Mouse (Mus musculus) limb, embryonic 13.5 days (tissue): ENCODE measurements around the gene Ago1. TPM values are rescaled to one million over a fixed set of nuclear protein-coding genes. Genes with fewer than 3 reads are reported as not detected.

Source experiments
- ATAC-seq: fragments of 200-750 bp; cut with Nextera tagmentation; 2 replicates; pipeline ENCODE4 v1.8.0; 2017; ENCODE audit warnings: low read depth, moderate number of reproducible peaks, moderate TSS enrichment; ENCODE audit not compliant: low FRiP score
- H3K27ac ChIP-seq: fragments of 300-500 bp; sonication (generic); 2 replicates; pipeline ENCODE4 v1.5.1; 2015; ENCODE audit warnings: inconsistent platforms, mild to moderate bottlenecking, moderate library complexity
- H3K27me3 ChIP-seq: fragments of 300-500 bp; sonication (generic); 2 replicates; pipeline ENCODE4 v1.6.1; 2015; ENCODE audit warnings: mild to moderate bottlenecking, inconsistent platforms
- H3K36me3 ChIP-seq: fragments of 300-500 bp; sonication (generic); 2 replicates; pipeline ENCODE4 v1.6.1; 2015; ENCODE audit warnings: inconsistent platforms, mild to moderate bottlenecking, moderate library complexity
- H3K4me1 ChIP-seq: fragments of 300-500 bp; sonication (generic); 2 replicates; pipeline ENCODE4 v1.6.1; 2015; ENCODE audit warnings: inconsistent platforms
- H3K4me2 ChIP-seq: fragments of 300-500 bp; sonication (generic); replicated peaks from 2 replicates; pipeline ENCODE4 v1.6.1; 2015; ENCODE audit warnings: inconsistent platforms, mild to moderate bottlenecking, moderate library complexity
- H3K4me3 ChIP-seq: fragments of 300-500 bp; sonication (generic); 2 replicates; pipeline ENCODE4 v1.5.1; 2015; ENCODE audit warnings: moderate library complexity, mild to moderate bottlenecking, inconsistent platforms
- H3K9ac ChIP-seq: fragments of 300-500 bp; sonication (generic); 2 replicates; pipeline ENCODE4 v1.6.1; 2015; ENCODE audit warnings: mild to moderate bottlenecking, inconsistent platforms
- H3K9me3 ChIP-seq: fragments of 300-500 bp; sonication (generic); 2 replicates; pipeline ENCODE4 v1.6.1; 2016; ENCODE audit warnings: inconsistent platforms
- WGBS: fragments of 180-500 bp; shearing (Covaris S2); methylation state at CpG from one replicate; pipeline ENCODE4 v1.1.7; 2015; 5-methylcytosine and 5-hydroxymethylcytosine counted together
- polyA plus RNA-seq: library from polyadenylated mRNA; unstranded; fragments of >200 nt; fragmentation: Nextera tagmentation; extraction: Ambion mirVana; gene quantifications from 2 replicates; pipeline ENCODE4 v1.2.1, GENCODE M21; 2015

Ago1 gene
- 4.9 and 5.5 TPM in 2 replicates for polyA plus RNA-seq

DNA sequence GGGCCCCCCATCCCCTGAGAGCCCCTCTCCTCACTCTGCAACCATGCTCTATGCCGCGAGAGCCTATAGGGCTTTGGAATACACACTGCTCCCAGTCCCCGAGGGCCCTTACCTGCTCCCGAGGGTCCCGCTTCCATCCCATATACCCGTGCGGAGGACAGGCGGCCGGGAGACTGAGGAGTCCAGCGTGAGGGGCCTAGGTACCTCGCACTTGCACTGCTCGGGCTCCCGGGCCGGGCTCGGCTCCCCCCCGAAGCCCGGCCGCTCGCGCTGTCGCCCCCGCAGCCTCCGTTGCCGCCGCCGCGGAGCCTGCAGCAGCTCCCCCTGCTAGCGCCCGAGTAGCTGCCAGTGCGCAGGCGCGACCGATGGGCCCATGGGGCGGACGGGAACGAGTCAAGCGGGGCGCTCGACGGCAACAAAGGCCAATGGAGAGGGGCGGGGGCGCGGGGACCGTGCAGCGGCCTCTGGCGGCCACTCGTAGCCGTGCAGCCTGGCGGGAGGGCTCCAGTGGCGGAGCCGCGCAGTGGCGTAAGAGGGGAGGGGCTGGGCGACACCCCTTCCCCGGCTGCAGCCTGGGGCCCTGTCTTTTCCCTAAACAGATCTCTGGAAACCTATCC, at the start of gene Ago1:
TSS of gene Ago1 (minus strand) at position 299 of the 617 bp plus-strand sequence.
- WGBS = under 1% methylated on average over 53 of the region's 55 CpGs
- H3K4me2 ChIP-seq = peak within 1 kb of the TSS; percentile 78
- H3K36me3 ChIP-seq = no peaks in the 10 kb centered on the region
- H3K4me3 ChIP-seq = peak within 1 kb of the TSS; percentile 90
- peak; percentile 87 for ATAC-seq
- peak within 1 kb of the TSS; percentile 69; the same call in 1 of the 2 replicates for H3K27ac ChIP-seq
- H3K4me1 ChIP-seq = peaks cover 30% of the 10 kb centered on the region
- no peaks in the 10 kb centered on the region for H3K9me3 ChIP-seq
- H3K27me3 ChIP-seq = no peaks in the 10 kb centered on the region
- peak within 1 kb of the TSS; percentile 89 for H3K9ac ChIP-seq

DNA sequence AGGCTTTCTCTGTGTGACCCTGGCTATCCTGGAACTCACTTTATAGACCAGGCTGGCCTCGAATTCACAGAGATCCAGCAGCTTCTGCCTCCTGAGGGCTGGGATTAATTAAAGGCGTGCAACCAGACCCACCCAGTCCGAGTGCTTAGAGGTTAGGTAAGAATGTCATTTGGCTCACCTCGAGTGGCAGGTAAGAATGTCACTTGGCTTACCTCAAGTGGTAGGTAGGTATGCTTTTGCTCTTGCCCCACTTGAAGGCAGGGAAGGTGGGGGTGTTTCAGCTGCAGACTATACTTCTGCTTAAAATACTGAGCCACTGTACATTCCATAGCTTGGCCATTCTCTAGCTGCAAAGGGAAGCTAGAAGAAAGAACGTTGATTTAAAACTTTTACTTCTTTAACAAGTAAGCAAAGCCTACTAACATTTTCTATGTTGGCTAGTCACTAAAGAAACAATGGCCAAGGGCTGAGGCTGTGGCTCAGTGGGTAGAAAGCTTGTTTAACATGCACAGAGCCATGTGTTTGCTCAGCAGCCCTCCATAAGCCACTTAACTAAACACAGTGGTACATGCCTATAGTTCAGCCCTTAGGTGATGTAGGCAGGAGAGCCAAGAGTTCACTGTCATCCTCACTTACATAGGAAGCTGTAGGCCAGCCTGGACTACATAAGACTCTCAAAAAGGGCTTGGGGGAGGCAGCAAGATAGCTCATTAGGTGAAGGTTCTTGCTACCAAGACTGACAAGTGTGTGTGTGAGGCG, 44.1 kb upstream of the Ago1 start:
- 72% methylated on average over 6 of the region's 6 CpGs for WGBS
- Histone ChIP-seq H3K4me3 (no peak overlapping the region), H3K36me3 (peaks cover 35% of the 10 kb centered on the region), H3K9me3 (no peaks in the 10 kb centered on the region), H3K27me3 (no peaks in the 10 kb centered on the region), H3K9ac (no peak overlapping the region), H3K4me2 (no peak overlapping the region), H3K27ac (no peak overlapping the region), H3K4me1 (no peaks in the 10 kb centered on the region)
- no peak for ATAC-seq

DNA sequence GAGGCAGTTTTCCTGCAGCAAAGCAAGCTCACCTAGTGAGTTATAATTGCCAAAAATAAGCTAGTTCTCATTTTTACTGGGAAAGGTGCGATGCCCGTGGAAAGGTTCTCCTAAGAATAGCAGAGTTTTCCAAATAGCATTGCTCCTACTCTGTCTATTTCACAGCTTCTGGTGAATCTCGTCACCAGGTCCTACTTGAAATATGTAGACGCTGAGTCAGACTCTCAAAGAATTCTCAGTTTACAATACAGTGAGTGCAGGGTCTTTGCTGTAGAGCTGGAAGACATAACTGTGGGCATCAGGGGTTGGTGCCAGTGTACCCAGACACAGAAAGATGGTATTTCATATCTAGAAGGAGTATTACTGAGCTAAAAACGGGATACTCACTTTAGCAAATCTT, 42.6 kb upstream of the Ago1 start:
- Histone ChIP-seq H3K4me2 (no peak overlapping the region), H3K27ac (no peak overlapping the region), H3K9ac (no peak overlapping the region), H3K36me3 (peaks cover 32% of the 10 kb centered on the region), H3K4me3 (no peak overlapping the region), H3K27me3 (no peaks in the 10 kb centered on the region), H3K4me1 (no peaks in the 10 kb centered on the region), H3K9me3 (no peaks in the 10 kb centered on the region)
- WGBS = 84% methylated on average over 5 of the region's 5 CpGs
- ATAC-seq = no peak

DNA sequence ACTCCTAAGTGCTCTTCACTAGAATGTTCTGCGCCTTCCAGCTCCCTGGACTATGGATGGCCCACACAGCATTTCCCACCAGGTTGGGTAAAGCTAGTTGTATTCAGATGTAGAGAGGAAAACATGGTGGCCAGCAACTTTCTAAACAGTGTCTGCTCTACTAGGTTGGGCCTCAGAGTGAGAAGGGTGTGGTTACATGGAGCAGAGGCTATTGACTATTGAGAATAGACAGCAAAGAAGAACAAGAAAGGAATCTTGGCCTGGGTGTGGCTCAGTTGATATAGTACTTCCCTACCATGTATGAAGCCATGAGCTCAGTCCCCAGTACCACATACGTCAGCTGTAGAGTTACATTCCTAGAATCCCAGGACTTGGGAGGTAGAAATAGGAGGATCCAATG, 40.7 kb upstream of the Ago1 start:
- Histone ChIP-seq H3K4me3 (no peak overlapping the region), H3K4me2 (no peak overlapping the region), H3K9me3 (no peaks in the 10 kb centered on the region), H3K36me3 (peaks cover 29% of the 10 kb centered on the region), H3K27ac (no peak overlapping the region), H3K27me3 (no peaks in the 10 kb centered on the region), H3K4me1 (no peaks in the 10 kb centered on the region), H3K9ac (no peak overlapping the region)
- 89% methylated on average over 2 of the region's 2 CpGs for WGBS
- no peak for ATAC-seq

DNA sequence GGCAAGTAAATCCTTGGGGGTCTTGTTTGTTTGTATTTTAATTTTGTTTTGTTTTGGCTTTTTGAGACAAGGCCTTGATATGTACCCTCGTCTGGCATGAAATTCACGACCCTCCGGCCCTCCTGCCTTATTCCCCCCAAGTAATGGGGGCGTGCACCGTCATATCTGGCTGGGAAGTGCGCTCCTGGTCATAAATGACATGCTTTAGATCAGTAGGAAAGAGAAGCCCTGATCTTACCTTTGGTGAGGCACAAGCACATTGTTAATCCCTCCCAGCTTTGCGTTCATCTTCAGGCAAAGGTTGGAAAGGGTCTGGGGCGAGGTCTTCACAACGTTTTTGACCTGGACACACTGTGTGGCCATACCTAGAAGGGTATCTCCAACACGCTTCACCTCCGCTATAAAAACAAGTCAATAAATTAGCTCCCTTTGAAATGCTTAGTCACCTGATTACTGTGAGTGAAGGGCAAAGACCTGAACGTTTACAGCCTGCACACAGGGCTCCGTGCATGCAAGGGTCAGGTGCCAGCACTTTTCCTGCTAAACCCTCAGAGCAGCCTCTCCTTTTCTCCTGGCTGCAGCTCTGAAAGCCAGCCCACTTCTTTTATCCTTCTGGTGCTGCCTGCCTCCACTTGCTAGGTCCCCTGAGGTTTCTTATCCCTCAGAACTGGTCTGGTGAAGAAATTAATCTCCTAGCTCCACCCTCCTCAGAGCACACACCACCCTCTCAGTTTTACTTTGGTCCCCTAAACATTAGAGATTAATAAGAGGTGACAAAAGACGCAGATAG, 39.9 kb upstream of the Ago1 start:
- H3K4me1 ChIP-seq = no peaks in the 10 kb centered on the region
- H3K9ac ChIP-seq = no peak overlapping the region
- peaks cover 29% of the 10 kb centered on the region for H3K36me3 ChIP-seq
- no peak for ATAC-seq
- no peak overlapping the region for H3K4me2 ChIP-seq
- no peaks in the 10 kb centered on the region for H3K27me3 ChIP-seq
- H3K27ac ChIP-seq = no peak overlapping the region
- 60% methylated on average over 14 of the region's 14 CpGs for WGBS
- H3K9me3 ChIP-seq = no peaks in the 10 kb centered on the region
- no peak overlapping the region for H3K4me3 ChIP-seq

DNA sequence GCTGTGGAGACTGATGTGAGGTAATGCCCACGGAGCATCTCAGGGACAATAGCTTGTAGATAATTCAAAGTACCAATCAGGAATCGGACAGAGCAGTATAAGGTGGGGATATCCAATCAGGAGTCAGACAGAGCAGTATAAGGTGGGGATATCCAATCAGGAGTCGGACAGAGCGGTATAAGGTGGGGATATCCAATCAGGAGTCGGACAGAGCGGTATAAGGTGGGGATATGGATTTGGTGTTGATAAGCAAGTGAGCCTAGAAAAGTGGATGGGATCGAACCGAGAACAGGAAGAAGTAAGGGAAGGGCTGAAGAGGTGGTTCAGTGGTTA, 34.6 kb upstream of the Ago1 start:
- no peaks in the 10 kb centered on the region for H3K4me1 ChIP-seq
- WGBS = 65% methylated on average over 8 of the region's 8 CpGs
- no peaks in the 10 kb centered on the region for H3K9me3 ChIP-seq
- no peak overlapping the region for H3K9ac ChIP-seq
- ATAC-seq = no peak
- H3K27me3 ChIP-seq = no peaks in the 10 kb centered on the region
- H3K4me3 ChIP-seq = no peak overlapping the region
- no peak overlapping the region for H3K27ac ChIP-seq
- peaks cover 7% of the 10 kb centered on the region; the same call in 1 of the 2 replicates for H3K36me3 ChIP-seq
- no peak overlapping the region for H3K4me2 ChIP-seq

DNA sequence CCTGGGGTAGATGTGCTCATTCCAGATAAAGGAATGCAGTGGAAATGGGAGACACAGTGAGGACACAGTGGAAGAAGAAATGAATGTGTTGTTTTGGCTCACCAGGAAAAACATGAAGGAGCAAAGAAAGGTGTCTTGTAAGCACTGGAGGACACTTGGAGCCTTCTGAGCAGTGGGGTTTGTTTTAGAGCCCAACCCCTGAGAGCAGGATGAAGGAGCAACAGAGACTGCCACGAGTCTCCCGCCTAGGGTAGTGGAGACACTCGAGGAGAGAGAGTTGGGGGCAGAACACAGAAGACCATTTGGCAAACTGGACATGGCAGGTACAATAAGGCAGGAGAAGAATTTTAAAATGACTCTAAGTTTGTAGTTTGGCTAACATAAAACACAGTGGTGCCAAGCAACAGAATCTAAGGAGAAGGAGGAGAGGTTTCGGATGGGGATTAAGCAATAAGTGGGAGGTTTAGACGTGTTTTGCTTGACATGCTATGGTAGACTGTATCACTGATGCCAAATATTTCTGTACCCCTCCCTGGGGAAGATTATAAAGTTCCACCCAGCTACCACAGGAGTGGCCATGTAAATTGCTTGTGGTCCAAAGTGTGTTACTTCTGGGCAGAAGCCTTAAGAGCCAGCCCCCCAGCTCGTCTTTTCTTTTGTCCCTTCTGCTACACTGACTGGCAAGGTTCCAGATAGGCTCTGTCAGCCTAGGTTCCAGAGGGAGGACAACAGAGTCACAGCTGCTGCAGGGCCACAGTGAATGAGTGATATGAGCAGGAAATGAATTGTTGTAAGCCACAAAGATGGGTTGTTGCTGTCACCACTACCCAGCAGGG, 34.0 kb upstream of the Ago1 start:
- H3K4me1 ChIP-seq = no peaks in the 10 kb centered on the region
- no peak overlapping the region for H3K4me3 ChIP-seq
- H3K9me3 ChIP-seq = no peaks in the 10 kb centered on the region
- no peaks in the 10 kb centered on the region for H3K27me3 ChIP-seq
- no peak overlapping the region for H3K9ac ChIP-seq
- H3K36me3 ChIP-seq = peaks cover 7% of the 10 kb centered on the region; the same call in 1 of the 2 replicates
- no peak overlapping the region for H3K4me2 ChIP-seq
- ATAC-seq = no peak
- no peak overlapping the region for H3K27ac ChIP-seq
- 74% methylated on average over 6 of the region's 6 CpGs for WGBS

DNA sequence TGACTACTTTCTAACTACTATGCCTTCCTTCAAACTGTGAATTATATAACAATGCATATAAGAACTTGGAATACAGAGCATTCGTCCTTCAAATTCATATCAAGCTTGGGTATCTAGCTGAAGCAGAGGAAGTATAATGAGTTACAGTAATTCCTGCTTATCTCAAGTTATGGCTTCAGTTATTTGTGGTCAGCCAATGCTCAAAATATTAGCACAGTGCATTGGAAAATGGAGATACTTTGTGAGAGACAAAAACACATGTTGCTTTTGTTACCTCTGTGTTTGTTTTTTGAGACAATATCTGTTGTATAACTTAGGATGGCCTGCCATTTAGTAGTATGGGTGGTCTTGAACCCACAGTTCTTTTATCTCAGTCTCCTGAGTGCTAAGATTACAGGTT, 30.2 kb upstream of the Ago1 start:
- 83% methylated on average over 1 of the region's 1 CpGs for WGBS
- Histone ChIP-seq H3K27me3 (no peaks in the 10 kb centered on the region), H3K4me3 (no peak overlapping the region), H3K9me3 (no peaks in the 10 kb centered on the region), H3K27ac (no peak overlapping the region), H3K4me1 (no peaks in the 10 kb centered on the region), H3K9ac (no peak overlapping the region), H3K36me3 (peaks cover 5% of the 10 kb centered on the region; the same call in 1 of the 2 replicates), H3K4me2 (no peak overlapping the region)
- no peak for ATAC-seq

DNA sequence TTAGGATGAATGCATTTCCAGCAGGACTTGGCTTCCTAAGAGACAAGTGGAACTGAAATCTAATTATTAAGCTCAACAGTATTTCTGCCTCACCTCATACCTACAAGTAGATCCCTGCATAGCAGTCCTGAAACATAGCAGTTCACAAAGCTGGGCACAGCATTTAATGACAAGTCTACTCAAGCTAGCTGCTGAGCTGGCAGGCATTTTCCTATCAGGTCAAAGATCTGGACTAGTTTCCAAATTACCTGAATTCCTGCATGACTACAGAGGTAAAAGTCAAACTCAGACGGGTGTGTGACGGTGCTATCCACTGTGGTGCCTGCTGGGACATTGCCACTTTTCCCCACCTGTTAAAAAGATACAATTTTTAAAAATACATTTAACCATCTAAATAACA, 28.6 kb upstream of the Ago1 start:
- Histone ChIP-seq H3K9ac (no peak overlapping the region), H3K4me2 (no peak overlapping the region), H3K4me3 (no peak overlapping the region), H3K27ac (0 out of 2 replicates have a peak overlapping the region, but pooled peaks have one; percentile 39), H3K4me1 (no peaks in the 10 kb centered on the region), H3K36me3 (peaks cover 13% of the 10 kb centered on the region), H3K9me3 (no peaks in the 10 kb centered on the region), H3K27me3 (no peaks in the 10 kb centered on the region)
- ATAC-seq = no peak
- WGBS = 65% methylated on average over 2 of the region's 2 CpGs

DNA sequence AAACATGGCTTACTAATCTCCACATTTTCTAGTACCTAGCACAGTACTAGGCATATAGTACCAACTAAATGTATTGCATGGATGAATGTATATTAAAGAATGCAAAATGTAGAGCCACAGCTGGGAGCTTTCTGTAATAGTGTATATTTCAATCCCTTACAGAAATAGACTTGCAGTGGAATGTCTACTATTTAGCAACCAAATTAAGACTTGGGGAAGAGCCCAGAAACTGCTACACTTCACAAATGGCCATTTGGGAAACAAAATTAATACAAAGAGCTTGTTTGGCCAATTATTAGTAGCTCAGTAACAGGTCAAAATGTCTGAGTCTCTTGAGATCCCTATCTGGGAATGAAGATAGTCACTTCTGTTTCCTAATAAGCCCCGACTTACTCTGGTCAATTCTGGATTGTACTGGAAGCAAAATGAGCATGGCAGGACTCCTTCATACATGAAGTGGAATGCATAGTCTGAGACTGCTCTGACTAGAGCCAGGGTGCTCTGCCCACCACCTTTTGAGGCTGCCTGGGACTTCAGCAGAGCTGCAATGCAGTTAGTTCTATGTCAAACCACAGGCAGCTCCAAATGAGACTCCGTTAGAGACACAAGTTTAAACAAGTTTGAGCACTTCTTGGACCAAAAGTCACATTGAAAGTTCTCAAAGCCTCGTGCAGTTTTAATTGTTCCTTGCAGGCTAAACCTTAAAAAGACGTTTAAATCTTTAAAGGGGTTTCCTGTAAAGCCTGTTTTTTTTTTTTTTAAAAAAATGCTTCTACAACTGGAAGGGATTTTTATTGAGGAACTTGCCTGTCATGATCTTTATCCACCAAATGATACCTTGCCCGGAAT, 27.8 kb upstream of the Ago1 start:
- Histone ChIP-seq H3K9me3 (no peaks in the 10 kb centered on the region), H3K27ac (no peak overlapping the region), H3K4me1 (no peaks in the 10 kb centered on the region), H3K9ac (no peak overlapping the region), H3K4me3 (no peak overlapping the region), H3K27me3 (no peaks in the 10 kb centered on the region), H3K4me2 (no peak overlapping the region), H3K36me3 (peaks cover 13% of the 10 kb centered on the region)
- WGBS = 70% methylated on average over 5 of the region's 5 CpGs
- no peak for ATAC-seq

DNA sequence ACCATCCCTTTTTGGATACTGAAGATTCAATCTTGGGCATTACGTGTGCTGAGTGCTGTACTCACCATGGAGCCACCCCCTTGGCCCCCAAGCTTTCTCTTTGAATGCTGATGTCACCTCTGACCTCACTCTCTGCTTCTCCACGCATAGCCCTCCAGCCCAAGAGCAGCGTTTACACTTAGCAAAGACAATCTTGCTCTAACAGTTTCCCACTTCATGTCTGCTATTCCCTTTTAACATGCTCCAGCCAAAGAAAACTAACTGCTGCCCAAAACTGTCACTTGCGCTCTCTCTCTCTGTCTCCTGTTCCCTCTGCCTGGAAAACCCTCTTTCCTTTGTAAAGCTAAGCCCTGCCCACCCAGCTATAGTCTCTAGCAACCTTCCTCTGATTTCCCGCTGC, 27.1 kb upstream of the Ago1 start:
- 65% methylated on average over 5 of the region's 5 CpGs for WGBS
- H3K4me2 ChIP-seq = no peak overlapping the region
- H3K9ac ChIP-seq = no peak overlapping the region
- H3K27me3 ChIP-seq = no peaks in the 10 kb centered on the region
- no peaks in the 10 kb centered on the region for H3K9me3 ChIP-seq
- no peak overlapping the region for H3K27ac ChIP-seq
- peaks cover 13% of the 10 kb centered on the region for H3K36me3 ChIP-seq
- ATAC-seq = no peak
- H3K4me1 ChIP-seq = no peaks in the 10 kb centered on the region
- no peak overlapping the region for H3K4me3 ChIP-seq
